Mouse (Mus musculus): ENCODE results near the gene Yod1.

Gene Yod1

DNA sequence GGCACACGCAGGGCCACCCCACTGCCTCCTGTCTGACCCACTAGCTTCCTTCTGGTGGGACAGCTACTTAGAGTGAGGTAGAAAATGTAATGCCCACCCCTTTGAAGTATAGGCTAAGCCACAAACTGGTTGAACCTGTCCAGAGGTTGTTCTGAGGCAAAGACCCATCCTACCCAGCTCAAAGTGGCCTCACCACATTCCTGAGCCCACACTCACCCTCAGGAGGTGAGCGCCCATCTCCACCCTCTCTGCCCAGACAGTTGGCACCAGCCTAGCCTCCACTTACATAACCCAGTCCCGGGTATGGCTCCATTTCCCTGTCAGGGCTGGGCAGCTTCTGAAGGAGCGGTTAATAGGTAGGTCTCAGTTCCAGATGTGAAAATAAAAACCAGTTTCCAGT, 53.4 kb downstream of the Yod1 start:
- no peak for DNase-seq (ENCODE audit: low spot score)

DNA sequence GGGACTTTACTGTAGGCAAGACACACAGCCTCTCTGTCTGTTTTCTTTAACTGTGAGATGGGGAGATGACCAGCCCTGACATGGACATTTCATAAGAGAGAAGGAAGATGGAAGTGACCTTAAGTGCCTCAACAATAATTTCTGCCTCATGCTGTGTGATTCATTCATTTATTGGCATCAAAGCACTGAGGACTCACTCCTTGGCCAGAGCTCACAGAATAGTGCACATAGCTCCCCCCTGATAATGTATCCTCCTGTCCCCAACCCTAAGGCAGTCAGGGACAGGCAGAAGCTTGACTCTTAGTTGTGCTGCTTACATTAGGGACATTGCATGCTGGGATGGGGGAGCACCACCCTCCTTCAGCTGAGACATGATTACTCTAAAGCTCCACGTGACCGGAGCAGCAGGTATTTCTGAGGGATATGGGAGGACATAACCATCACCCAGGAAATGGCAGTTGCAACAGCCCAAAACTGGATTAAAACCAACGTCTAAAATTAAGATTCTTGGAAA, 53.9 kb downstream of the Yod1 start:
- DNase-seq (ENCODE audit: low spot score): no peak

Data from ovary, postnatal 14 days (tissue).